Comparison of ENCODE assay signal across 18 mouse cellular contexts in the genomic region with DNA sequence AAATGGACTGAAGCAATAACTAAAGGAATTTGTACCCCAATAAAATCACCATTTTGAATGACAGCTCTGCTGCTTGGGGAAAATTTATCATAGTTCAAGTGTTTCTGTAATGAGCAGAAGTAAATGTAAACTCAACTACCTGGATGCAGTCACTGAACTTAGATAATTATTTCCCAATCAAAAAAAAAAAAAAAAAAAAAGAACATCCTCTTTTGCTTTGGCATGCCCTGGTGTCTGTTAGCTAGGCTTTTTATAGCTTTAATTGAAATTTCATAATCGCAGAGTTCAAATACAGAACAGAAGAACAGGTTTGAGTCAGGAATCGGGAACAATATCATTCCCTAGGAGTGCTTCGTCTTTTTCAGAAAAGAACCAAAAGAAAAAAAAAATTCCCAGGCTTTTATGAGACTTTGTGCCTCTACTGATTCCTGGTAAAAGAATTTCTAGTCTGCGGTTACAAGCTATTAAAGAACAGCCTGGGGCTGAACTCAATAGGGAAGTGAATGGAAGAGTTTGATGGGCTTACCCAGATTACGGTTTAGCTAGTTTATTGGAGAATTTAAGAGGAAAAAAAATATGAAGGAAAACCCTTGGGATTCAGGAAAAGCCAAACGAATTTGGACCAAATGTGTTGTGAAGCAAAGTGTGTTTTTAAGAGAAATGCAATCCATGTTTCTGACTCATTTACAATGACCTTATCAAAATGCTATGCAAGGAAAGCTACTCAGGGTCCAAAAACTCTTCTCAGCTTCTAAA.
DNase-seq lines count a peak whose midpoint lies in the region; ATAC-seq lines count a peak whose summit lies in the region.
"Had no signal": no experiment of that assay in that cellular context is flagged by ENCODE, and none has a peak within 500 bp of the region (broad histone marks: within the 10 kb centered on the region; RNA-seq: fewer than 3 reads in every experiment).

No protein-coding gene starts in this region.

- no peaks in the 10 kb centered on the region for H3K4me1 ChIP-seq in heart, embryonic 12.5 days (replicated peaks)
- H3K4me1 ChIP-seq in limb, embryonic 12.5 days (replicated peaks): peaks cover 3% of the 10 kb centered on the region
- H3K4me1 ChIP-seq: lung, embryonic 15.5 days; stomach, embryonic 15.5 days had no signal

- no peak overlapping the region for H3K27ac ChIP-seq in heart, embryonic 12.5 days (ENCODE audit: poor library complexity, severe bottlenecking)
- H3K27ac ChIP-seq in limb, embryonic 12.5 days: no peak overlapping the region
- H3K27ac ChIP-seq: lung, embryonic 15.5 days; stomach, embryonic 15.5 days had no signal

- H3K9ac ChIP-seq in heart, embryonic 12.5 days: no peak overlapping the region
- H3K9ac ChIP-seq in limb, embryonic 12.5 days (replicated peaks): no peak overlapping the region
- H3K9ac ChIP-seq: lung, embryonic 15.5 days; stomach, embryonic 15.5 days had no signal

- no peaks in the 10 kb centered on the region for H3K27me3 ChIP-seq in heart, embryonic 12.5 days (replicated peaks)
- no peaks in the 10 kb centered on the region for H3K27me3 ChIP-seq in limb, embryonic 12.5 days
- H3K27me3 ChIP-seq: CH12.LX; lung, embryonic 15.5 days; stomach, embryonic 15.5 days had no signal

- WGBS in heart, embryonic 12.5 days: 78% methylated on average over 6 of the region's 6 CpGs
- 21% methylated on average over 6 of the region's 6 CpGs for WGBS in limb, embryonic 12.5 days

- no peak overlapping the region for H3K4me3 ChIP-seq in heart, embryonic 12.5 days
- H3K4me3 ChIP-seq in limb, embryonic 12.5 days (replicated peaks): no peak overlapping the region
- H3K4me3 ChIP-seq: lung, embryonic 15.5 days; stomach, embryonic 15.5 days had no signal

- H3K4me2 ChIP-seq in heart, embryonic 12.5 days: no peak overlapping the region
- H3K4me2 ChIP-seq in limb, embryonic 12.5 days: no peak overlapping the region; the same call in 1 of the 2 replicates
- H3K4me2 ChIP-seq: liver, embryonic 11.5 days; lung, embryonic 15.5 days; stomach, embryonic 15.5 days had no signal

- H3K9me3 ChIP-seq in heart, embryonic 12.5 days (replicated peaks): peaks cover 5% of the 10 kb centered on the region; the same call in 1 of the 2 replicates
- H3K9me3 ChIP-seq in limb, embryonic 12.5 days: 0 out of 2 replicates have a peak, but pooled peaks cover 4% of the 10 kb centered on the region
- H3K9me3 ChIP-seq: lung, embryonic 15.5 days; stomach, embryonic 15.5 days had no signal

- DNase-seq in heart, adult 8-10 months (ENCODE audit: low spot score): peak; percentile 54
- DNase-seq in 416B (ENCODE audit: low read depth) (peak; percentile 19), adipocyte (ENCODE audit: low spot score) (peak; percentile 46)
- DNase-seq in T-cell, adult 2 months (ENCODE audit: low spot score): no peak
- DNase-seq in right cerebral cortex, postnatal 10 days (ENCODE audit: low spot score in 2 of 2): no peak
- no peak for DNase-seq in frontal cortex, postnatal 10 days (ENCODE audit: low spot score in 2 of 2)
- DNase-seq: adrenal gland, adult 2 months; cerebellum, adult 8-10 months; heart, adult 11 months; heart, postnatal 4 days; kidney, adult 2 months; layer of hippocampus, postnatal 36 days had no signal

- H3K36me3 ChIP-seq in heart, embryonic 12.5 days: no peaks in the 10 kb centered on the region
- H3K36me3 ChIP-seq in limb, embryonic 12.5 days: no peaks in the 10 kb centered on the region
- H3K36me3 ChIP-seq: lung, embryonic 15.5 days; stomach, embryonic 15.5 days had no signal

- no peak for ATAC-seq in heart, embryonic 12.5 days (ENCODE audit: insufficient number of reproducible peaks, low FRiP score)
- peak; percentile 86 for ATAC-seq in limb, embryonic 12.5 days (ENCODE audit: insufficient number of reproducible peaks, insufficient read depth, low FRiP score, low TSS enrichment, low read depth)

Comparison
In these comparisons a context has a peak if more than half of its experiments do, and no peak if none do; other contexts are left out.
1. DNase-seq: peak in heart, adult 8-10 months (single experiment), 416B (single experiment) and adipocyte (single experiment); none in T-cell, adult 2 months (single experiment), right cerebral cortex, postnatal 10 days (0 of 2) and frontal cortex, postnatal 10 days (0 of 2).